Mouse (Mus musculus) cerebellum, adult 11 months (tissue): ENCODE measurements around the gene Srrt.
A peak's percentile ranks its signal among the peaks of the same experiment; 100 is the strongest.

Experiments
- DNase-seq: peaks from one replicate; pipeline ENCODE4 v3.0.0; 2022

The Srrt gene

GRCm38 (mm10) chr5:137307071-137307912 is at the start of gene Srrt:
TSS of gene Srrt (minus strand) at chr5:137307674.
- DNase-seq = peak; percentile 86

DNA sequence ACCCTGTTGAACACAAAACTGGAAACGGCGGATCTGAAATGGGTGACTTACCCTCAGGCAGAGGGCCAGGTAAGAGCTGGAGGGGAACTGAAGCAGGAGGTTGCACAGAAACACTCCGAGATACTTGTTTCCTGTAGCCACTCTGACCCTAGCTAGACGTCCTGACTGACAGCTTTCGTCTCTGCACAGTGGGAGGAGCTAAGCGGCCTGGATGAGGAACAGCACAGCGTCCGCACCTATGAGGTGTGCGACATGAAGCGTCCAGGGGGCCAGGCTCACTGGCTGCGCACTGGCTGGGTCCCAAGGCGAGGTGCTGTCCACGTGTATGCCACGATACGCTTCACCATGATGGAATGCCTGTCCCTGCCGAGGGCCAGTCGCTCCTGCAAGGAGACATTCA is 46.6 kb upstream of the Srrt start:
- DNase-seq = no peak

GRCm38 (mm10) chr5:137352011-137352975 is 44.8 kb upstream of the Srrt start:
- no peak for DNase-seq

GRCm38 (mm10) chr5:137351394-137351793 is 43.9 kb upstream of the Srrt start:
- no peak for DNase-seq

- no peak for DNase-seq
These were observed 43.5 kb upstream of the Srrt start for GRCm38 (mm10) chr5:137351058-137351380.

DNA sequence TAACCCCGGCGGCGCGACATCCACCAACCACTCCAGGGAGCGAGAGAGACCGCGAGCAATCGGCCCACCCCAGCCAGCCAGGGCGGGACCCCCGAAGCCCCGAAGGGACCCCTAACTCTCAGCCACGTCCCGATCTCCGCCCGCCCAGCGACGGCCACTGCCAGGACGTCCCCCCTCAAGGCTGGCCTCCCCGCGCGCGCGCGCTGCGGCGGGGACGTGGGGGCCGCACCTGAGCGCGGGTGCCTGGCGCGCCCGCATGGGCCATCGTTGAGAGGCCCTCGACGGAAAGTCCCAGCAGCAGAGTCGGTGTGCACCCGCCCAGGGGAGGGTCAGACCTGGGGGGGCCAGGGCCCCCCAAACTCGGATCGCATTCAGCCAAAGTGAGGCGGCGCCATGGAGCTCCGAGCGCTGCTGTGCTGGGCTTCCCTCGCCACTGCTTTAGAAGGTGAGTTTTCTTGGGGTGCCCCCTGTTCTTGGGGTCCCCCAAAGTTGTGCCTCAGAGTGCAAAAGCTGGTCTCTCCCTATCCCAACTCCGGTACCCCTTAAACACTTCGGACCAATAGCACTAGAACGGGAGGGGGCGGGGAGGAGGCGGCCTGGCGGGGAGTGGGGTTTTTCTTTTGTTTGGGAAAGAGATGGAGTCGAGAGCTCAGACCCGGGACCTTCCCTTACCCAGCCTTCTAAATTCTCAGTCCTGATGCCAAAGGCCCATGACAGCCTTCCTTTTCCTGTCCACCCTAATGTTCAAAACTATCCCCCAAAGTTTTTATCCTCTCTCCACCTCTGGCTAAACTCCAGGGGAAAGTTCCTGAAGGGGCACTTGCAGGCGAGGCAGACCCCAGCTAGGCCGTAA is 43.0 kb upstream of the Srrt start:
- no peak for DNase-seq

- no peak for DNase-seq
These were observed 42.1 kb upstream of the Srrt start, which contains the start of gene Ephb4 for GRCm38 (mm10) chr5:137349384-137350204. TSS of gene Ephb4 (plus strand) at chr5:137350109.

GRCm38 (mm10) chr5:137348482-137349383 is 41.3 kb upstream of the Srrt start:
- no peak for DNase-seq

GRCm38 (mm10) chr5:137347856-137348255 is 40.4 kb upstream of the Srrt start:
- DNase-seq = no peak

DNA sequence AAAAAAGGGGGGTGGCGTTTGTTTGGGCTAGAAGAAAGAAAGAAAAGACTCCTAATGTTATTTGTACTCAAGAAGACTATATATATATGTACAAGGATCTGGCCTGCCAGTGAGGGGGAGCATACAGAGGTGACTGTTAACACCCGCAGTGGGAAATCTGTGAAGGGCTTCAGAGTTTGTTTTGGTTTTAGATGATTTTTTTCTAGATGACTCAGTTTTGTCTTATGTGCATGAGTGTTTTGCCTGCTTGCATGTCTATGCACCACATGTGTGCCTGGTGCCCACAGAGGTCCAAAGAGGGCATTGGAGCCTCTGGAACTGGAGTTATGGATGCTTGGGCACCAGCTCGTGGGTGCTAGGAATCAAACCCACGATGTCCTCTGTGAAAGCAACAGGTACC is 39.5 kb upstream of the Srrt start:
- DNase-seq = no peak

DNA sequence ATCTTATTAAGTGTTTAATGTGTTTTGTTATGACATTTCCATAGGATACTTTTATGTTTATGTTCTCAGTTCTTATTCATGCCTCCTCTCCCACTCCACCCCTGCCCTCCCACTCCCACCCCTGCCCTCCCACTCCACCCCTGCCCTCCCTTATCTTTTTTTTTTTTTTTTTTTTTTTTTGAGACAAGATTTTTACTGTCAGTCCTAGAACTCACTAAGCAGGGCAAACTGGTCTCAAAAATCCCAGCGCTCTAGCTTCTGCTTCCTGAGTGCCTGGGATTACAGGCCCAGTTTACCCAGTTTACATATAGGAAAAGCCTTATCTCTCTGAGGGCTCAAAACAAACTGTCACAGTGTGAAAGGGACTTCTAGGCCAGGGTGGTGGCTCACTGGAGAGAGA is 38.9 kb upstream of the Srrt start:
- no peak for DNase-seq

GRCm38 (mm10) chr5:137345821-137346220 is 38.3 kb upstream of the Srrt start:
- no peak for DNase-seq

GRCm38 (mm10) chr5:137343869-137344268 is 36.4 kb upstream of the Srrt start:
- no peak for DNase-seq

GRCm38 (mm10) chr5:137343412-137343811 is 35.9 kb upstream of the Srrt start:
- no peak for DNase-seq

DNA sequence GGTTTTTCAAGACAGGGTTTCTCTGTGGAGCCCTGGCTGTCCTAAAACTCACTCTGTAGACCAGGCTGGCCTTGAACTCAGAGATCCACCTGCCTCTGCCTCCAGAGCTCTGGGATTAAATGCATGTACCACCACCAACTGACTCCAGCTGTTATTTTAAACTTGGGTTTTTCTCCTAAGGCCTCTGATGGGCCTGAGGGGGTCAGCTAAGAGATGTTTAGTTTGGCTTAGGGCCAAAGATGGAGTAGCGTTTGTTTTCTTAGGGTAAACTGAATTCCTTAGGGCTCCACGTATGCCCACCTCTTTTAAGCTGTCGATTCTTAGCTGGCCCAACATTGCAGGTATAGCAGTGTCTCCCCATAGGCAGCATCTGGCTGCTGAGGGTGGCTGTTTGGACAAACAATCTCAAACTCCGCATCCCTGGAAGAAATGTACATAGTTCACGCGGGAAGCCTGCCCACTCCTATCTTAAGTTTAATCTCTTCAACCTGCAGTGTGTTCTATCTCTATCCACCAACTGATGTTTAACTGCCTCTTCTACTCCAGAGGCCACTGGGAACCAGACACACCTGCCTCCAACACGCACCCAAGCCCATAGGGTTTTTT is 35.0 kb upstream of the Srrt start:
- no peak for DNase-seq

- no peak for DNase-seq
These were observed 32.7 kb upstream of the Srrt start for GRCm38 (mm10) chr5:137340222-137340621.

DNA sequence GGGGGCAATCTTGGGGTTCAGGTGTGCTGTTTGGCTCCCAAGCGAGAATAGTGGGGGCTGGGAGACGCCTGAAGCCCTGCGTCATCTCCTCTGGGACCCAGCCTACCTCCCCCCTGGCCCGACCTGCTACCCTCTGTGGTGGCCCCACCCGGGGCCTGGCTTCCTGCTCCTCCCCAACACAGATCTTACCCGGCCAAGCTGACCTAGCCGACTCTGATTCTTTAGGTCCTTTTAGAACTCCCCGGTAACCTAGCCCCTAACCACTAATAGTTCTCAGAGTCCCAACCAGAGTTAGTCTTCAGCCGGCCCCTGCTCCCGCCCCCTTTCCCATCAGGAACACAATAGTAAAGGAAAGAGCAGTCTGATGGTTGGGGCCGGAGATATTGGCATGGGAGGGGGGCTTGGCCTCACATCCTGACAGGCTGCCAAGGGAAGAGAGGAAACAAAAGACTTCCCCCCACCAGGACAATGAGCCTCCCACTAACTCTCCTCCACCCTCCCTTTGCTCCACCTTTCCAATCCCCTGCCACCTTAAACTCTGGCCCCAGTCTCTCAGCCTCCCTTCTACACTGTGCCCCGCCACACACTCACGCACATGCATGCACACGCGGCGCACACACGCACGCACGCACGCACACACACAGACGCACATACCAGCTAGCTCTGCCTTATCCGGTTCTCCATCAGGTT is 32.0 kb upstream of the Srrt start:
- peak; percentile 39 for DNase-seq

GRCm38 (mm10) chr5:137338663-137339289 is 31.3 kb upstream of the Srrt start:
- DNase-seq = peak; percentile 45

GRCm38 (mm10) chr5:137338256-137338655 is 30.8 kb upstream of the Srrt start:
- DNase-seq = peak; percentile 88
